Mouse (Mus musculus) thymus, postnatal 4 days (tissue): ENCODE results near the gene Gm7942.
"Not testable (repeated sequence)": the region's sequence is repeated elsewhere in the genome, so short reads cannot be mapped to it uniquely, and the experiment has no call there.

Experiments used
- DNase-seq: peaks from one replicate; pipeline ENCODE4 v3.0.0; 2021

Gene Gm7942

DNA sequence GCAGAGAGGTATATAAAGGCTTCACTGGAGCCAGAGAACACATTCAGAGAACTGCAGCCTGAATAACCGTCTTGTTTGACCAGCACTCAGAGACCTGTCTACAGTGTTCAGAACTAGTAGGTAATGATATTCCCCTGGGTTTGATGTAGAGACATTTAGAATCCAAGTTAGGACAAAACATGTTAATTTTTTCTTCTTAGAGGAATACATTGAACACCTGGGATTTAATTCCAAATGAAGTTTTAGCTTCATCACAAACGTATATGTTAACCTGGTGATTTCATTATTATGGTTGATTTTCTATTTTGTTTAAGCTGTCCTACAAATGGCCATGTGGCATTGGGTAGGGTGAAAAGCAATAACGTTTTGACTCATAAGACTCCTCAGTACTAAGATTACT, at the start of gene Gm7942:
Gene Gm7942, plus strand, starts transcription at position 301 of the 400 bp plus-strand sequence.
- DNase-seq = not testable (repeated sequence)
